Mouse (Mus musculus) ES-Bruce4 (cell line): ENCODE measurements at regions not wholly inside any gene's neighbourhood (a gene's known extent, or its start where the extent isn't known, plus 50 kb on each side); places are given as distances from the start of the nearest gene placed in this dataset.
"Not testable (repeated sequence)": the region's sequence is repeated elsewhere in the genome, so short reads cannot be mapped to it uniquely, and the experiment has no call there.

Source experiments
- CTCF ChIP-seq: IDR thresholded peaks from one replicate; pipeline ENCODE4 v1.8.1; 2011; ENCODE audit warnings: low read depth, low read length
- POLR2A ChIP-seq: IDR thresholded peaks from one replicate; pipeline ENCODE4 v1.8.1; 2011; ENCODE audit warnings: low read length; ENCODE audit not compliant: insufficient read depth

- not testable (repeated sequence) for TF ChIP-seq CTCF, POLR2A
Measured at GRCm38 (mm10) chr12:114037011-114037410, 493.3 kb downstream of the Adam6a start.
